Mouse (Mus musculus) gastrocnemius, postnatal 4 days (tissue): Measurements from ENCODE around the gene Cacfd1. TPM values are rescaled to one million over a fixed set of nuclear protein-coding genes. Genes with fewer than 3 reads are reported as not detected.

Source experiments
- DNase-seq, 2 experiments: peaks; one replicate each; pipeline ENCODE4 v3.0.0; 2021 to 2022; ENCODE audit warnings: low spot score in 2 of 2, mixed read lengths in 2 of 2
- total RNA-seq, 2 experiments: library from RNA; stranded (reverse); gene quantifications; 2 replicates each; pipeline ENCODE4 v1.2.3; 2021

Cacfd1 gene
- total RNA-seq, 2 experiments from 2014 or later: 34.8 to 38.5 TPM

DNA sequence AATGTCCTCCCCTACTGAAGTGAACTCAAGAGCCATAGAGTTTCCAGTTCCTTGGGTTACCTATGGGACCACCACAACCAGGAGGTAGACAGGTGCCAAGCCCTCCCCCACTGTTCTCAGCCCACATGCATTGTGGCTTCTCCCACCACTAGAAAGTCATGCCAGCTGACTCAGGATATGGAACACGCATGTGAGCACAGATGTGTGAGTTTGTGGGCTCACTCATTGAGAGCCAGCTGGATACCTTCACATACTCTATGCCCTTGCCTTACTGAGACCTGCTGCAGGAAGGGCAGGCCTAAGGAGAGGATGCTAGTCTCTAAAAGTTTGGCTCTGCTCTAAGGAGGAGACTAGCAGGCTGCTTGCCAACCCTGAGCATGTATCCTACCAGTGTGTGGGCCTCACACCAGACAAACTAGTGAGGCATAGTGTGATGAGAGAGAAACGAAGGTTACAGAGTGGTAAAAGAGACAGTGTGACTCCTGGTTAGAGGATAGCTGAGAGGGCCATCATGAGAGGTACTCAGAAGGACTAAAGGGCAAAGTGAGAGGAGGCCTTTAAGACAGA is 60.6 kb downstream of the Cacfd1 start:
- DNase-seq: no peak

Other genes starting within 250 kb of the Cacfd1 start
- gene Abo, start 144.9 kb upstream of the Cacfd1 start, total RNA-seq: not detected
- 10 to 100 TPM; 15.7 to 17.6 TPM for gene Surf6, start 107.0 kb upstream of the Cacfd1 start, total RNA-seq
- 10 to 100 TPM; 30.6 to 34.7 TPM for gene Med22, start 99.2 kb upstream of the Cacfd1 start, total RNA-seq
- 100 to 1,000 TPM; 463 to 500 TPM for gene Rpl7a, start 99.2 kb upstream of the Cacfd1 start, total RNA-seq
- 10 to 100 TPM; 15.5 to 17.8 TPM for gene Surf2, start 93.6 kb upstream of the Cacfd1 start, total RNA-seq
- 10 to 100 TPM; 38.9 to 44.9 TPM for gene Surf1, start 93.4 kb upstream of the Cacfd1 start, total RNA-seq
- 100 to 1,000 TPM; 116 to 119 TPM for gene Surf4, start 76.0 kb upstream of the Cacfd1 start, total RNA-seq
- gene Stkld1, start 75.9 kb upstream of the Cacfd1 start, total RNA-seq: not detected
- gene Rexo4, start 45.5 kb upstream of the Cacfd1 start, total RNA-seq: 10 to 100 TPM; 23.8 to 29.4 TPM
- under 1 TPM; 0.05 to 0.21 TPM for gene Adamts13, start 36.5 kb upstream of the Cacfd1 start, total RNA-seq
- under 1 TPM; 0.32 to 0.49 TPM for gene Slc2a6, start 18.1 kb downstream of the Cacfd1 start, total RNA-seq
- 100 to 1,000 TPM; 111 to 118 TPM for gene Mymk, start 62.3 kb downstream of the Cacfd1 start, total RNA-seq
- gene Adamtsl2, start 69.5 kb downstream of the Cacfd1 start, total RNA-seq: 1 to 10 TPM; 2.5 to 4.6 TPM
- under 1 TPM; 0.29 to 0.39 TPM for gene Fam163b, start 132.6 kb downstream of the Cacfd1 start, total RNA-seq
- gene Dbh, start 155.3 kb downstream of the Cacfd1 start, total RNA-seq: under 1 TPM; 0.20 to 0.36 TPM
- gene Sardh, start 238.4 kb downstream of the Cacfd1 start, total RNA-seq: 1 to 10 TPM; 8.9 to 9.8 TPM